Comparison of ENCODE assay signal across 9 mouse cellular contexts in the genomic region with DNA sequence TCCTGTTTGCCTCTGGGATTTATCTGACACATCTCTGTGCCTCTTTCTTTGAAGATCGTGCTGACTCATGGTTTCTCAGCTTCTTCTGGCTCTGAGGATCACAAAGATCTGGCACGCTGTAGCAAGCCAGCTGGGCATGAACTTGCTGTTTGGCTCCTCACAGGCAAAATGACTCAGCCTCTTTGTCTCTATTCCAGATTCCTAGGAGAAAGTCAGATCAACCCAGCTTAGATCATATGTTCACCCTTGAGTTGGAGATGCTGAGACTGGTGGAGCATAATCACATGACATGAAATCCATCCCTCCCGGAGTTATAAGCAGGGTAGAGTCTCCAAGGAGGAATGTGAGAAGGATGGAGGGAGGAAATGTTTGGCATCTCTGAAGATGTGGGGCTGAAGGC. TPM values are rescaled to one million over a fixed set of nuclear protein-coding genes. Genes with fewer than 3 reads are reported as not detected.
DNase-seq lines count a peak whose midpoint lies in the region; ATAC-seq and TF ChIP-seq lines count a peak whose summit lies in the region.
"Had no signal": no experiment of that assay in that cellular context is flagged by ENCODE, and none has a peak within 500 bp of the region (broad histone marks: within the 10 kb centered on the region; RNA-seq: fewer than 3 reads in every experiment).

No protein-coding gene starts in this region.

- no peaks in the 10 kb centered on the region for H3K79me2 ChIP-seq in MEL (ENCODE audit: control insufficient read depth, insufficient read depth, low read length, poor library complexity)

- no peaks in the 10 kb centered on the region for H3K36me3 ChIP-seq in heart, embryonic 10.5 days
- H3K36me3 ChIP-seq in MEL (ENCODE audit: control insufficient read depth in 1 of 2, insufficient read depth in 2 of 2, low read length in 2 of 2) = no peaks in the 10 kb centered on the region
- H3K36me3 ChIP-seq in neural tube, embryonic 15.5 days = no peaks in the 10 kb centered on the region
- no peaks in the 10 kb centered on the region for H3K36me3 ChIP-seq in hindbrain, embryonic 14.5 days (replicated peaks; ENCODE audit: control insufficient read depth, insufficient read depth)

- no peak for TF ChIP-seq CTCF in MEL (IDR thresholded peaks at IDR 0.05 in 2 of 3, conservative IDR thresholded peaks at IDR 0.05 in 1 of 3; ENCODE audit: control insufficient read depth in 1 of 3, insufficient read depth in 1 of 3, low read depth in 2 of 3, low read length in 3 of 3, poor library complexity in 1 of 3, severe bottlenecking in 1 of 3)
- no peak for TF ChIP-seq CTCF in left cerebral cortex, adult 2 months (IDR thresholded peaks at IDR 0.05)

- no peak overlapping the region for H3K4me2 ChIP-seq in neural tube, embryonic 15.5 days
- H3K4me2 ChIP-seq in hindbrain, embryonic 14.5 days (replicated peaks) = no peak overlapping the region

- TF ChIP-seq POLR2A in MEL (IDR thresholded peaks at IDR 0.05; ENCODE audit: control insufficient read depth in 1 of 2, insufficient read depth in 1 of 2, low read depth in 1 of 2, low read length in 2 of 2, poor library complexity in 1 of 2) = no peak

- H3K9ac ChIP-seq in MEL (ENCODE audit: control insufficient read depth, low read depth, low read length, poor library complexity, severe bottlenecking) = no peak overlapping the region
- no peak overlapping the region for H3K9ac ChIP-seq in neural tube, embryonic 15.5 days (replicated peaks)
- no peak overlapping the region for H3K9ac ChIP-seq in hindbrain, embryonic 14.5 days

- DNase-seq in heart, adult 18-20 months = peak; percentile 36 to 43
- DNase-seq in heart, embryonic 10.5 days (ENCODE audit: low spot score) = no peak
- peak; percentile 52 for DNase-seq in MEL (ENCODE audit: low read depth, low spot score)
- peak; percentile 97 for DNase-seq in cerebellum, adult 9-10 months
- DNase-seq in left cerebral cortex, adult 2 months (ENCODE audit: extremely low spot score in 1 of 2, low spot score in 2 of 2) = peak in 1 of 2 experiments; percentile 33
- no peak for DNase-seq in kidney, adult 8-10 months
- DNase-seq in hindbrain, embryonic 14.5 days (ENCODE audit: low spot score) = no peak

- no peak for TF ChIP-seq EP300 in MEL (IDR thresholded peaks at IDR 0.05; ENCODE audit: low read depth in 1 of 2, low read length in 2 of 2)

- intact Hi-C loops in left cerebral cortex, adult 2 months (cut with DNase I) = no loop called here

- H3K27ac ChIP-seq in heart, embryonic 10.5 days = no peak overlapping the region
- H3K27ac ChIP-seq in MEL (ENCODE audit: control insufficient read depth, low read depth, low read length) = no peak overlapping the region
- 0 out of 2 replicates have a peak overlapping the region, but pooled peaks have one; percentile 51 for H3K27ac ChIP-seq in left cerebral cortex, adult 2 months
- H3K27ac ChIP-seq in neural tube, embryonic 15.5 days (replicated peaks) = no peak overlapping the region
- no peak overlapping the region for H3K27ac ChIP-seq in hindbrain, embryonic 14.5 days
- H3K27ac ChIP-seq: kidney, postnatal 0 days had no signal

- 75% methylated on average over 3 of the region's 3 CpGs for WGBS in heart, embryonic 10.5 days
- WGBS in neural tube, embryonic 15.5 days = 83% methylated on average over 3 of the region's 3 CpGs
- 85% methylated on average over 3 of the region's 3 CpGs for WGBS in hindbrain, embryonic 14.5 days

- ATAC-seq in neural tube, embryonic 15.5 days (ENCODE audit: low FRiP score) = no peak
- no peak for ATAC-seq in hindbrain, embryonic 14.5 days (ENCODE audit: low FRiP score)

- no peak overlapping the region for H3K4me3 ChIP-seq in heart, embryonic 10.5 days
- no peak overlapping the region for H3K4me3 ChIP-seq in MEL (ENCODE audit: control insufficient read depth in 1 of 2, insufficient read depth in 1 of 2, low read depth in 2 of 2, low read length in 2 of 2)
- no peak overlapping the region for H3K4me3 ChIP-seq in left cerebral cortex, adult 2 months
- H3K4me3 ChIP-seq in neural tube, embryonic 15.5 days (replicated peaks) = no peak overlapping the region
- no peak overlapping the region for H3K4me3 ChIP-seq in hindbrain, embryonic 14.5 days (replicated peaks; ENCODE audit: low read length)

- H3K27me3 ChIP-seq in heart, embryonic 10.5 days (ENCODE audit: insufficient read depth, poor library complexity, severe bottlenecking) = no peaks in the 10 kb centered on the region
- no peaks in the 10 kb centered on the region for H3K27me3 ChIP-seq in MEL (ENCODE audit: control insufficient read depth in 1 of 2, insufficient read depth in 2 of 2, low read length in 2 of 2)
- H3K27me3 ChIP-seq in neural tube, embryonic 15.5 days (replicated peaks) = no peaks in the 10 kb centered on the region
- no peaks in the 10 kb centered on the region for H3K27me3 ChIP-seq in hindbrain, embryonic 14.5 days (ENCODE audit: control insufficient read depth, insufficient read depth, low read length)

- no peaks in the 10 kb centered on the region for H3K9me3 ChIP-seq in heart, embryonic 10.5 days
- H3K9me3 ChIP-seq in MEL (replicated peaks; ENCODE audit: insufficient read depth, low read length) = no peaks in the 10 kb centered on the region
- no peaks in the 10 kb centered on the region for H3K9me3 ChIP-seq in neural tube, embryonic 15.5 days (replicated peaks)
- H3K9me3 ChIP-seq in hindbrain, embryonic 14.5 days (ENCODE audit: control insufficient read depth, low read length) = no peaks in the 10 kb centered on the region

- no peaks in the 10 kb centered on the region for H3K4me1 ChIP-seq in heart, embryonic 10.5 days
- peaks cover 0 to 6% of the 10 kb centered on the region in 2 experiments; a peak in 2 of 4 replicates for H3K4me1 ChIP-seq in MEL (ENCODE audit: control insufficient read depth in 1 of 2, insufficient read depth in 2 of 2, low read length in 2 of 2)
- no peaks in the 10 kb centered on the region for H3K4me1 ChIP-seq in neural tube, embryonic 15.5 days
- H3K4me1 ChIP-seq in hindbrain, embryonic 14.5 days (replicated peaks; ENCODE audit: control insufficient read depth, insufficient read depth, low read length) = no peaks in the 10 kb centered on the region

- no peak for TF ChIP-seq RAD21 in MEL (IDR thresholded peaks at IDR 0.05; ENCODE audit: low read depth, low read length)

TF ChIP-seq in MEL, 35 proteins besides CTCF, POLR2A, EP300 and RAD21:
- TF ChIP-seq MAZ (IDR thresholded peaks at IDR 0.05; ENCODE audit: low read depth, low read length) (no peak), TCF12 (IDR thresholded peaks at IDR 0.05; ENCODE audit: low read depth, low read length) (no peak), MXI1 (IDR thresholded peaks at IDR 0.05; ENCODE audit: low read depth, low read length) (no peak), MYC (IDR thresholded peaks at IDR 0.05; ENCODE audit: low read depth, low read length) (no peak), MAX (IDR thresholded peaks at IDR 0.05; ENCODE audit: low read length) (no peak), MAFK (IDR thresholded peaks at IDR 0.05; ENCODE audit: borderline replicate concordance, low read depth, low read length) (peak; percentile 35; the same call in 1 of the 2 replicates), CHD1 (IDR thresholded peaks at IDR 0.05; ENCODE audit: low read depth, low read length) (no peak), ZNF384 (IDR thresholded peaks at IDR 0.05; ENCODE audit: low read depth, low read length) (no peak), SIN3A (IDR thresholded peaks at IDR 0.05; ENCODE audit: low read length) (peak; percentile 16; the same call in 1 of the 2 replicates), BHLHE40 (IDR thresholded peaks at IDR 0.05; ENCODE audit: borderline replicate concordance, low read depth, low read length) (no peak), CHD2 (IDR thresholded peaks at IDR 0.05; ENCODE audit: low read length) (no peak), ETS1 (IDR thresholded peaks at IDR 0.05; ENCODE audit: low read depth, low read length) (peak; percentile 94)

RNA-seq across cellular contexts. Expression of gene Akirin2, which starts 27.9 kb away (rescaled TPM):
- total RNA-seq in heart, adult 18-20 months (2021) = 10 to 100 TPM; 56.7 to 62.5 TPM
- 45.2 and 68.4 TPM in 2 replicates for polyA plus RNA-seq in heart, embryonic 10.5 days (2016; fragmentation: Nextera tagmentation; extraction: Ambion mirVana)
- total RNA-seq in MEL (2012; rRNA removed) = 23.4 and 28.5 TPM in 2 replicates
- polyA plus RNA-seq in MEL (2012; ENCODE audit: insufficient read depth in 1 of 2, insufficient read length in 2 of 2, low read depth in 1 of 2, low replicate concordance in 2 of 2, missing spikeins in 1 of 2) = 10 to 100 TPM in 1 of 2 experiments, not detected in 1; 45.8 TPM
- 100 to 1,000 TPM in 1 of 2 experiments, 10 to 100 TPM in 1; 97.9 to 111 TPM for total RNA-seq in left cerebral cortex, adult 2 months (2021)
- 74.3 and 90.5 TPM in 2 replicates for polyA plus RNA-seq in neural tube, embryonic 15.5 days (2015; fragmentation: Nextera tagmentation; extraction: Ambion mirVana)
- 92.5 and 93.7 TPM in 2 replicates for polyA plus RNA-seq in hindbrain, embryonic 14.5 days (2014; fragmentation: Nextera tagmentation; extraction: Ambion mirVana)

Comparison
In these comparisons a context has a peak if more than half of its experiments do, and no peak if none do; other contexts are left out.
1. DNase-seq: peak in heart, adult 18-20 months (2 of 2), MEL (single experiment) and cerebellum, adult 9-10 months (single experiment); none in heart, embryonic 10.5 days (single experiment), kidney, adult 8-10 months (0 of 2) and hindbrain, embryonic 14.5 days (single experiment).